Mouse (Mus musculus) CH12.LX (cell line): Measurements from ENCODE around the gene 2810408A11Rik. TPM values are rescaled to one million over a fixed set of nuclear protein-coding genes. Genes with fewer than 3 reads are reported as not detected.

ENCODE experiments used
- DNase-seq: peaks from one replicate; pipeline ENCODE4 v3.0.0-alpha.2; 2013; ENCODE audit errors: extremely low read depth
- H3K27ac ChIP-seq: 2 replicates; pipeline ENCODE4 v1.5.1; 2012; ENCODE audit warnings: low read depth, mild to moderate bottlenecking, control low read depth, moderate library complexity; ENCODE audit not compliant: insufficient read depth
- H3K27me3 ChIP-seq: replicated peaks from 2 replicates; pipeline ENCODE3; 2012; ENCODE audit warnings: inconsistent platforms
- H3K36me3 ChIP-seq, 2 experiments: replicated peaks in 1 of 2; 2 replicates each; pipeline versions ENCODE3 to v1.6.1; 2012; ENCODE audit warnings: inconsistent platforms in 1 of 2, low read length in 1 of 2, mild to moderate bottlenecking in 1 of 2, mixed read lengths in 1 of 2, moderate library complexity in 1 of 2; ENCODE audit not compliant: control insufficient read depth in 1 of 2, insufficient read depth in 1 of 2
- H3K4me1 ChIP-seq, 2 experiments: 2 replicates each; pipeline ENCODE4 v1.6.1; 2012; ENCODE audit warnings: inconsistent platforms in 1 of 2, moderate library complexity in 1 of 2; ENCODE audit not compliant: insufficient read depth in 2 of 2, control insufficient read depth in 1 of 2
- H3K4me2 ChIP-seq: 2 replicates; pipeline ENCODE4 v1.6.1; 2012; ENCODE audit warnings: low read depth, mild to moderate bottlenecking, control low read depth; ENCODE audit not compliant: poor library complexity, insufficient read depth, severe bottlenecking
- H3K4me3 ChIP-seq, 3 experiments: fragments of 150-350 bp in 1 of 3; sonication (generic) in 1 of 3; replicated peaks in 1 of 3; 2 replicates each; pipeline versions ENCODE3 to v1.5.1; 2011 to 2012; ENCODE audit warnings: low read depth in 2 of 3, low read length in 2 of 3, mild to moderate bottlenecking in 2 of 3, moderate library complexity in 2 of 3, control low read depth in 1 of 3, improper control_type of control experiment in 1 of 3, inconsistent platforms in 1 of 3, mixed read lengths in 1 of 3; ENCODE audit not compliant: poor library complexity in 1 of 3
- H3K79me2 ChIP-seq: replicated peaks from 2 replicates; pipeline ENCODE4 v1.6.1; 2012; ENCODE audit warnings: mild to moderate bottlenecking, moderate library complexity; ENCODE audit not compliant: control insufficient read depth, poor library complexity, insufficient read depth, severe bottlenecking; ENCODE audit errors: extremely low read depth
- H3K9ac ChIP-seq: 2 replicates; pipeline ENCODE4 v1.6.1; 2012; ENCODE audit warnings: low read depth, mild to moderate bottlenecking, control low read depth, moderate library complexity; ENCODE audit not compliant: insufficient read depth
- H3K9me3 ChIP-seq: replicated peaks from 2 replicates; pipeline ENCODE3; 2012; ENCODE audit warnings: low read length, inconsistent platforms, mixed read lengths
- IRF4 ChIP-seq: IDR thresholded peaks from 2 replicates; pipeline ENCODE4 v1.6.1; 2014; ENCODE audit warnings: low read depth, mild to moderate bottlenecking, inconsistent platforms, low read length, improper control_type of control experiment
- MAX ChIP-seq: IDR thresholded peaks from 2 replicates; pipeline ENCODE4 v1.6.1; 2011; ENCODE audit warnings: low read length, improper control_type of control experiment
- MYC ChIP-seq: IDR thresholded peaks from 2 replicates; pipeline ENCODE4 v1.6.1; 2011; ENCODE audit warnings: low read depth, mild to moderate bottlenecking, improper control_type of control experiment, low read length
- POLR2AphosphoS2 ChIP-seq: IDR thresholded peaks from 2 replicates; pipeline ENCODE4 v1.6.1; 2011; ENCODE audit warnings: low read depth, low read length, improper control_type of control experiment
- RAD21 ChIP-seq: IDR thresholded peaks from 2 replicates; pipeline ENCODE4 v1.6.1; 2011; ENCODE audit warnings: low read depth, mild to moderate bottlenecking, low read length, improper control_type of control experiment, moderate library complexity
- RCOR1 ChIP-seq: conservative IDR thresholded peaks from 2 replicates; pipeline ENCODE4 v1.6.1; 2012; ENCODE audit warnings: low read depth, mild to moderate bottlenecking, inconsistent platforms, low read length, improper control_type of control experiment
- SIN3A ChIP-seq: IDR thresholded peaks from 2 replicates; pipeline ENCODE4 v1.6.1; 2012; ENCODE audit warnings: low read length, improper control_type of control experiment, inconsistent platforms
- SMC3 ChIP-seq: IDR thresholded peaks from 2 replicates; pipeline ENCODE4 v1.6.1; 2011; ENCODE audit warnings: low read depth, low read length, improper control_type of control experiment
- TCF12 ChIP-seq: IDR thresholded peaks from 2 replicates; pipeline ENCODE4 v1.6.1; 2014; ENCODE audit warnings: low read depth, mild to moderate bottlenecking, inconsistent platforms, low read length, improper control_type of control experiment
- UBTF ChIP-seq: IDR thresholded peaks from 2 replicates; pipeline ENCODE4 v1.6.1; 2012; ENCODE audit warnings: low read depth, mild to moderate bottlenecking, inconsistent platforms, low read length, improper control_type of control experiment, moderate library complexity
- USF1 ChIP-seq: IDR thresholded peaks from 2 replicates; pipeline ENCODE4 v1.6.1; 2014; ENCODE audit warnings: low read depth, mild to moderate bottlenecking, inconsistent platforms, low read length, improper control_type of control experiment
- ZKSCAN1 ChIP-seq: IDR thresholded peaks from 2 replicates; pipeline ENCODE4 v1.6.1; 2012; ENCODE audit warnings: low read depth, inconsistent platforms, low read length, improper control_type of control experiment, borderline replicate concordance
- dilution Hi-C: fragments of 300-500 bp; cut with MboI; formaldehyde crosslinking; loops from 2 replicates; pipeline ENCODE4 v1.14.3; 2020; ENCODE audit warnings: low sequenced_read_pairs; ENCODE audit not compliant: extremely low pct_unique_long_range_greater_than_20kb, extremely low pct_ligation_motif_present
- in situ Hi-C: fragments of 300-500 bp; cut with MboI; formaldehyde crosslinking; loops from 3 replicates; pipeline ENCODE4 v1.14.3; 2019; ENCODE audit warnings: low sequenced_read_pairs, low pct_ligation_motif_present, low pct_unique_long_range_greater_than_20kb, mixed read lengths
- polyA plus RNA-seq: library from polyadenylated mRNA; unstranded; fragments of >175 nt; gene quantifications from 2 replicates; pipeline ENCODE4 v1.2.1, GENCODE M21; 2012; ENCODE audit warnings: low read depth; ENCODE audit not compliant: insufficient read length
- total RNA-seq, 2 experiments: library from RNA; depleted of rRNA; stranded (reverse); fragments of 300-350 nt in 1 of 2; fragments of >200 nt in 1 of 2; gene quantifications; 2 replicates each; pipeline ENCODE4 v1.2.3; 2012 to 2014

2810408A11Rik gene
- total and polyA plus RNA-seq, 3 experiments: 0.33 to 0.86 (median 0.59) TPM

- Histone ChIP-seq H3K4me1 (peaks cover 19 to 46% of the 10 kb centered on the region in 2 experiments), H3K9me3 (no peaks in the 10 kb centered on the region), H3K36me3 (peaks cover 83 to 92% of the 10 kb centered on the region in 2 experiments), H3K79me2 (peaks cover 20% of the 10 kb centered on the region), H3K4me2 (peak overlapping the region; percentile 81), H3K27me3 (no peaks in the 10 kb centered on the region), H3K4me3 (peak overlapping the region; percentile 67 to 91 (median 79)), H3K27ac (no peak overlapping the region)
- dilution Hi-C loops (no loop called here), in situ Hi-C loops (no loop called here)
- no peak for DNase-seq
- no peak for TF ChIP-seq POLR2AphosphoS2
- no peak for TF ChIP-seq SMC3
- TF ChIP-seq TCF12: no peak
- TF ChIP-seq, all 38 proteins: peak for 0
- H3K9ac ChIP-seq: peak overlapping the region; percentile 71
These were observed 12.1 kb upstream of the 2810408A11Rik start for GRCm38 (mm10) chr11:69912716-69913530.

GRCm38 (mm10) chr11:69911701-69912100 is 10.9 kb upstream of the 2810408A11Rik start:
- H3K36me3 ChIP-seq: peaks cover 83 to 94% of the 10 kb centered on the region in 2 experiments
- H3K4me2 ChIP-seq: no peak overlapping the region
- H3K4me3 ChIP-seq: no peak overlapping the region
- dilution Hi-C loops: no loop called here
- TF ChIP-seq RCOR1 (no peak), UBTF (no peak), IRF4 (no peak), USF1 (no peak), RAD21 (no peak), ZKSCAN1 (no peak), MYC (no peak), MAX (no peak), POLR2AphosphoS2 (no peak), SIN3A (no peak)
- TF ChIP-seq, all 38 proteins: peak for 0
- in situ Hi-C loops: no loop called here
- no peaks in the 10 kb centered on the region for H3K27me3 ChIP-seq
- H3K27ac ChIP-seq: no peak overlapping the region
- no peak for DNase-seq
- no peaks in the 10 kb centered on the region for H3K9me3 ChIP-seq
- H3K4me1 ChIP-seq: peaks cover 14 to 34% of the 10 kb centered on the region in 2 experiments; a peak in 3 of 4 replicates
- H3K9ac ChIP-seq: no peak overlapping the region
- peaks cover 8% of the 10 kb centered on the region for H3K79me2 ChIP-seq
